Mouse (Mus musculus) forebrain, embryonic 16.5 days (tissue): ENCODE measurements around the gene Ctnnd2. TPM values are rescaled to one million over a fixed set of nuclear protein-coding genes. Genes with fewer than 3 reads are reported as not detected.

Experiments used
- ATAC-seq: fragments of 200-750 bp; cut with Nextera tagmentation; 2 replicates; pipeline ENCODE4 v1.8.0; 2017; ENCODE audit warnings: mild to moderate bottlenecking, moderate library complexity
- H3K27ac ChIP-seq: fragments of 300-500 bp; sonication (generic); 2 replicates; pipeline ENCODE4 v1.5.1; 2014; ENCODE audit warnings: low read length, control low read depth
- H3K27me3 ChIP-seq: fragments of 300-500 bp; sonication (generic); replicated peaks from 2 replicates; pipeline ENCODE4 v1.6.1; 2014; ENCODE audit warnings: low read length; ENCODE audit not compliant: control insufficient read depth, insufficient read depth
- H3K36me3 ChIP-seq: fragments of 300-500 bp; sonication (generic); 2 replicates; pipeline ENCODE4 v1.6.1; 2014; ENCODE audit not compliant: control insufficient read depth, insufficient read depth
- H3K4me1 ChIP-seq: fragments of 300-500 bp; sonication (generic); replicated peaks from 2 replicates; pipeline ENCODE4 v1.6.1; 2014; ENCODE audit warnings: low read length; ENCODE audit not compliant: control insufficient read depth, insufficient read depth
- H3K4me2 ChIP-seq: fragments of 300-500 bp; sonication (generic); 2 replicates; pipeline ENCODE4 v1.6.1; 2014; ENCODE audit warnings: mild to moderate bottlenecking, low read length, control low read depth
- H3K4me3 ChIP-seq: fragments of 300-500 bp; sonication (generic); replicated peaks from 2 replicates; pipeline ENCODE4 v1.5.1; 2014; ENCODE audit warnings: mild to moderate bottlenecking, low read length, control low read depth
- H3K9ac ChIP-seq: fragments of 300-500 bp; sonication (generic); replicated peaks from 2 replicates; pipeline ENCODE4 v1.6.1; 2014; ENCODE audit warnings: low read depth, low read length, control low read depth
- H3K9me3 ChIP-seq: fragments of 300-500 bp; sonication (generic); 2 replicates; pipeline ENCODE4 v1.6.1; 2016; ENCODE audit warnings: low read length; ENCODE audit not compliant: control insufficient read depth
- WGBS: fragments of 180-500 bp; shearing (Covaris S2); extraction: QIAGEN DNeasy Blood & Tissue Kit; methylation state at CpG from one replicate; pipeline ENCODE4 v1.1.7; 2014; 5-methylcytosine and 5-hydroxymethylcytosine counted together
- polyA plus RNA-seq: library from polyadenylated mRNA; unstranded; fragments of >200 nt; fragmentation: Nextera tagmentation; extraction: Ambion mirVana; gene quantifications from 2 replicates; pipeline ENCODE4 v1.2.1, GENCODE M21; 2015

Gene Ctnnd2
- polyA plus RNA-seq, 1 experiment from 2014 or later = 82.7 TPM

DNA sequence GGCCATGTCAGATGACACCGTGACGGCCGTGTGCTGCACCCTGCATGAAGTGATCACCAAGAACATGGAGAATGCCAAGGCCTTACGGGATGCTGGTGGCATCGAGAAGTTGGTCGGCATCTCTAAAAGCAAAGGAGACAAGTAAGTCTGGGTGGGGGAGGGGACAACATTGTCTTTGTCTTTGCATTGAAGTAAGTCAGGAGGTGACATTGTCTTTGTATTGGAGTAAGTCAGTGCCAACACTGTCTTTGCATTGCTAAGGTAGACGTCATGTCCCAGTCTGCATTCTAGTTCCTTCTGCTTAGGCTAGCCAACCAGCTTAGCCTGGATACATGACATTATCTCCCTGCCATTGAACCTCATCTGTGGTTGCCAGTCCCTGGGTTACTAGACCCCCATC lies 794.4 kb downstream of the Ctnnd2 start:
- WGBS = 91% methylated on average over 7 of the region's 7 CpGs
- Histone ChIP-seq H3K9ac (no peak overlapping the region), H3K27me3 (no peaks in the 10 kb centered on the region), H3K36me3 (no peaks in the 10 kb centered on the region; the same call in 1 of the 2 replicates), H3K4me2 (no peak overlapping the region), H3K9me3 (no peaks in the 10 kb centered on the region), H3K4me3 (no peak overlapping the region), H3K4me1 (no peaks in the 10 kb centered on the region), H3K27ac (no peak overlapping the region)
- ATAC-seq = no peak

DNA sequence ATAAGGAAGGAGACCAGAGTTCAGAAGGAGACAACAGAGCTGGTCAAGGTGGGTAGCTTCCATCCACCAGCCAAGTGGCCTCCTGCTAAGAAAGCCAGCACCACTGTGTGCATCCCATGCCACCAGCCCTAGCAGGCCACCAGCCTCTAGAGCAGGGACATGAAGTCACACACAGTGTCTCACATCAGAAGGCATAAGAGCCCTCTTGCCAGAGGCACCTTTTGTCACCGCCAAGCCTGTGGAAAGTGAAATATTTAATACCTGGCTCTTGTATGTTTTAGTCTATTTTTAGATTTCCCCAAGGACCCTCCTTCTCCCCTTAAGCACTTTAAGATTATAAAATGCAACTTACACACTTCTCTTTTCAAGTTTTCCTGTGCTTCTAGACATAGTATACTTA lies 802.0 kb downstream of the Ctnnd2 start:
- WGBS = 100% methylated on average over 1 of the region's 1 CpGs

DNA sequence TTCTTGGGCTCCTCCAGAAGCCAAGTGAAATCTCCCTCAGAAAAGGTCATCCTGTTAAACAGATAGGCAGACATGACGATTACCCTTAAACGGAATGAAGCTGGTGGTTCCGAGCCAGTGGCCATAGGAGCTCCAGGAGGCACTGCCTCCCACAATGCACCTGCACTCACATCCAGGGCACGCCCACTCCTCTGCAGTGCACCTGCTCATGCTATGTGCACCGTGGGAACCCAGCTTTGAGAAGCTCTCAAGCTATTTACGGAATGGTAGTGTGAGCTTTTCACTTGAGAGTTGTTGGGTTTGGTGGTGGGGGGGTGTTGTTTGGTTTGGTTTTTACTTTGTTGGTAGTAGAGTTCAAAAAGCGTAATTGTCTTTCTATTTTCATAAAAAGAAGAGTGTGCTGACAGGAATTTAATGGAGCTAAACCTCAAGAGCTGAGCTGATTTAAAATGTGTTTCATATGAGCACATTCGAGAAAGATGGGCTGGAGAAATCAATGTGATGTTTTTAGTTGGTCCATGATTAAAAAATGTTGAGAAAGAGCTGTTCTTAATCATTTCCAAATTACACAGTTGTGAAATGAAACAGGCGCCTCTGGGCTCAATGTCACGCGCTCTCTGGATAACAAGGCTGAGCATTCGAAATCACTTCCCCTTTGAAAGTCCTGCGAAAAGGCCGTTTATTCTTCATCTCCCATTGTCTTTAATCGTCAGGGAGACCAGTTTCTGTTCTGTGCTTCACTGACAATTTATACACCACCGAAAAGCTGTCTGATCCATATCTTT lies 802.8 kb downstream of the Ctnnd2 start:
- H3K9me3 ChIP-seq = no peaks in the 10 kb centered on the region
- no peak overlapping the region for H3K27ac ChIP-seq
- 62% methylated on average over 16 of the region's 16 CpGs for WGBS
- H3K4me3 ChIP-seq = no peak overlapping the region
- H3K4me2 ChIP-seq = no peak overlapping the region
- H3K4me1 ChIP-seq = no peaks in the 10 kb centered on the region
- H3K9ac ChIP-seq = no peak overlapping the region
- no peaks in the 10 kb centered on the region; the same call in 1 of the 2 replicates for H3K36me3 ChIP-seq
- no peaks in the 10 kb centered on the region for H3K27me3 ChIP-seq
- no peak for ATAC-seq

More for the DNA sequence above, 802.0 kb downstream of the Ctnnd2 start:
- no peak for ATAC-seq
- Histone ChIP-seq H3K4me1 (no peaks in the 10 kb centered on the region), H3K36me3 (no peaks in the 10 kb centered on the region; the same call in 1 of the 2 replicates), H3K9me3 (no peaks in the 10 kb centered on the region), H3K4me3 (no peak overlapping the region), H3K4me2 (no peak overlapping the region), H3K27me3 (no peaks in the 10 kb centered on the region), H3K9ac (no peak overlapping the region), H3K27ac (no peak overlapping the region)

DNA sequence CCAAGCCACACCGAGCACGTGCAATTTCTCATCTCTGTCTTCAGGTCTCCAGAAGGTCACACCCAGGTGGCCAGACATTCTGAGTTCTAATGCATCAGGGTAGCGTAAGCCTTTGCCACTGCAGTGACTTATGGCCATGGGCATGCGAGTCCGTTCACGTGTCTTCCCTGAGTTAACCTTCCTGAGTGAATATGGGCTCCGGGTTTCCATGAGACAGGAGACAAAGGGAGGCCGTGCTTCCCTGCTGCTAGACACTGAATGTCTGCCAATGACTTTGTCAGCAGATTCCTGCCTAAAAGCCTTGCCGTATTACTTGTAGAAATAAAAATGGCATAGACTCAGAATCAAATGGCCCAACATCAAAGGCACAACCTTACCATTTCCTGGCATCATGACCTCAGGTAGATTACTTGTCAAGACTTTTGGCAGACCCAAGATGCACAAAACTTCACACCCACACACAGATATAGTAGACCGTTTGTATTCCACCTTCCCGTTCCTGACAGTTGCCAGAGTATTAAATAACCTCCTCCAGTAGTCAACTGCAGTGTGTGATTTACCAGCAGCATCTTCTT lies 804.9 kb downstream of the Ctnnd2 start:
- 76% methylated on average over 11 of the region's 11 CpGs for WGBS
- Histone ChIP-seq H3K36me3 (no peaks in the 10 kb centered on the region), H3K27ac (no peak overlapping the region), H3K4me2 (no peak overlapping the region), H3K27me3 (no peaks in the 10 kb centered on the region), H3K9ac (no peak overlapping the region), H3K4me3 (no peak overlapping the region), H3K4me1 (no peaks in the 10 kb centered on the region), H3K9me3 (no peaks in the 10 kb centered on the region)
- ATAC-seq = no peak

DNA sequence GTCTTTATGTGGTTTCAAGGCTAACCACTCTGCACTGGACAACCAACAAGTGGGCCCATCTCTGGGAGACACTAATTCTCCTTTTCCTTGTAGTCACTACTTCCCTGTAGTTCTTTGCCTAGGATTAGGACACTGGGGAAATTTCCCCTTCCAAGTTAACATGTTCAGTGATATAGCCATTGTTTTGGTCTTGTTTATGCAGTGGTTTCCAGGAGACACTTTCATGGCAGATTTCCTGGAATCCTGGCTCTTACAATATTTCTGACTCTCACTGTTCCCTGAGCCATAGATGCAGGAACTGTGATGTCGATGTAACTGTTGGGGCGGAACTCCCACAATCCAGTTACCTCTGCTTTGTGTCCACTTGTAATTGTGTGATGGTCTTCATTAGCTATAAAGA lies 814.5 kb downstream of the Ctnnd2 start:
- 91% methylated on average over 2 of the region's 2 CpGs for WGBS
- Histone ChIP-seq H3K9ac (no peak overlapping the region), H3K4me2 (no peak overlapping the region), H3K27ac (no peak overlapping the region), H3K4me1 (no peaks in the 10 kb centered on the region), H3K36me3 (no peaks in the 10 kb centered on the region), H3K4me3 (no peak overlapping the region), H3K9me3 (no peaks in the 10 kb centered on the region), H3K27me3 (no peaks in the 10 kb centered on the region)
- no peak for ATAC-seq

DNA sequence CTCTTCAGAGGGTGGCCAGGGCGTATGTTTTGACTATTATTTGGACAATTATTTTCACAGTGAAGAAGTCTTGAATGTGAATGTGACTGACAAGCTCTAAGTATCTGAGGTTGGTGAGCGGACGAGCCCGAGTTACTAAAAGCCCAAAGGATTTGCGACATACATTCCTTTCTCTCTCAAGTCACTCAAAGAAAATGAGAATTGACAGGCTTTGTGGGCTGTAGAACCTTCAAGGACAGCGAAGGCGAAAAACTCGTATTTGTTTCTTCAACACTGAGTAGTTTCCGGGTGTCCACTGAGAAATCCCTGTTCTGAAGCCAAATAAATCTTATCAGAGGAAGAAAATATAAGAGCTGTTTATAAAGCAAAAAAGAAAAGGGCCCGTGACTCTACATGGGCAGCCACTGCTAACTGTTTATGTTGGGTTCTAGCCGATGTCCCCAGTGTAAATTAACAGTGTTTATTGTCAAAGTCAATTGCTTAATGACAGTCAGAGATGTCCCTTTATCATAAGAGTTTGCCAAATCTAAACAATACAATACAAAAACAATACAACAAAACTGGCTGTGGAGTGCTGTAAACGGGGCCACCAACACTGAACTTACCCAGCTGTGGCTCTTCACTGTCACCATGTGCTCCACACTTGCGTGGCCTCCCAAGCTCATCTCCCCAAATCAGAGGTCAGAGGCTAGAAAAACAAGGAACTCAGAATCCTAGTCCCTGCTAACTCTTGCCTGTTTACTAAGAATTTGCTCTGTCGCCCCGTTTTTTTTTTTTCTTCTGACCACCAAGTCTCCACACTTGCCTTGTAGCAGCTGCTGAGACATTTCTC lies 818.2 kb downstream of the Ctnnd2 start:
- H3K36me3 ChIP-seq = no peaks in the 10 kb centered on the region
- no peaks in the 10 kb centered on the region for H3K4me1 ChIP-seq
- H3K27ac ChIP-seq = no peak overlapping the region
- ATAC-seq = no peak
- no peaks in the 10 kb centered on the region for H3K9me3 ChIP-seq
- no peaks in the 10 kb centered on the region for H3K27me3 ChIP-seq
- WGBS = 65% methylated on average over 15 of the region's 15 CpGs
- no peak overlapping the region for H3K4me2 ChIP-seq
- H3K9ac ChIP-seq = no peak overlapping the region
- H3K4me3 ChIP-seq = no peak overlapping the region

DNA sequence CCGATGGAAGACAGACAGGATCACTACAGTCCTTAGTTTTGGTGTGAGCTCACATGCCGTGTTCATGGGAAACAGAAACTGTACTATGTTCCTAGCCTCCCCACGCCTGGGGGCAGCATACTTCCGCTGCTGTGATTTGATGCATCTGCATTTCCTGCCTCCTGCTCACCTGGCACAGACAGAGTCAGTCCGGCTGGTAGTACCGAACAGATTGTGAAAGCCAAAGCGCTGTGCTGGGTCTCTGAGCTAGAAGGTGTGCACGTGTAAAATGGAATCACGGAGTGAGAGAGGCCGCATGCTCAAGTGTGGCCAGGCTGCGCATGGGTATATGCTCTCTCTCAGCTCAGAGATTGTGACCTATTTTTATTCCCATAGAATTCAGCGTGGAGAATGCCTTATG lies 820.0 kb downstream of the Ctnnd2 start:
- Histone ChIP-seq H3K36me3 (no peaks in the 10 kb centered on the region), H3K9me3 (no peaks in the 10 kb centered on the region), H3K4me1 (no peaks in the 10 kb centered on the region), H3K27me3 (no peaks in the 10 kb centered on the region), H3K9ac (no peak overlapping the region), H3K27ac (no peak overlapping the region), H3K4me3 (no peak overlapping the region), H3K4me2 (no peak overlapping the region)
- WGBS = 91% methylated on average over 12 of the region's 12 CpGs
- no peak for ATAC-seq

DNA sequence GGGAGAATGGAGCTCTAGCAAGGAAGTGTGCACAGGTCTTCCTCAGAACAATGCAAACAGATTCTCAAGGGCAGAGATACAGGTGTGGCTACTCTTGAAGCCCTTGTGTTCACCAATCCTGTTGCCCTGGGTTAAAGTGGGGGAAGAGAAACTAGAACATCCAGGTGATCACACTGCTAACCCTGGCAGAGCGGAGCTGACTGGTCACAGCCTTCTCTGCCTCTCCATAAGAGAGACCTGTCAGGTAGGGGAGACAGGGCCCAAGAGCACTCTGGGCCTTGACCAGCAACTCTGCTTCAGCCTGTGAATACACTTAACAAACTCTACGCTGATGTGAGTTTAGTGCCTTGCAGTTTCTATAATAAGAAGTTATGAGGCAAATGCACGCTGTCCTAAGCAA lies 820.5 kb downstream of the Ctnnd2 start:
- H3K36me3 ChIP-seq = no peaks in the 10 kb centered on the region
- no peak for ATAC-seq

DNA sequence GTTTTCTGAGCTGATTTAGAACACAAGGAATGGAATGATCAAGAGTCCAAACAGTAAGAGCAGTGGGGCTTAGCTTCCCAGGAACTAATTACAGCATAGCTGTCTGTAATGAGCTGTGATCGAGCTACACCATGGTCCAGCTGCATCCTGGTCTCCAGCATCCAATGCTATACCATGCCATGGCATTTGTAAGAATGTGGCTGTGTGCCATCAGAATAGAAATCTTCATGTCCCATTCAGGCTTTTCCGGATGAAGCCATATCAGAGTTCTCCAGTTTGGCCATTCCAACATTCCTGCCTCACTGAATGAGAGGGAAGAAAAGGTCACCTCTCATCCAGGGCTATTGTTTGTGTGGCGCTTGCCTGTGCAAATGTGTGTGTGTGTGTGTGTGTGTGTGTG lies 823.0 kb downstream of the Ctnnd2 start:
- no peak overlapping the region for H3K4me2 ChIP-seq
- WGBS = 73% methylated on average over 3 of the region's 3 CpGs
- no peak overlapping the region for H3K9ac ChIP-seq
- H3K27ac ChIP-seq = no peak overlapping the region
- ATAC-seq = no peak
- no peaks in the 10 kb centered on the region for H3K4me1 ChIP-seq
- no peaks in the 10 kb centered on the region for H3K9me3 ChIP-seq
- H3K27me3 ChIP-seq = no peaks in the 10 kb centered on the region
- no peak overlapping the region for H3K4me3 ChIP-seq
- H3K36me3 ChIP-seq = no peaks in the 10 kb centered on the region

More for the DNA sequence above, 820.5 kb downstream of the Ctnnd2 start:
- Histone ChIP-seq H3K4me1 (no peaks in the 10 kb centered on the region), H3K27ac (no peak overlapping the region), H3K9me3 (no peaks in the 10 kb centered on the region), H3K9ac (no peak overlapping the region), H3K4me3 (no peak overlapping the region), H3K27me3 (no peaks in the 10 kb centered on the region), H3K4me2 (no peak overlapping the region)
- WGBS = 96% methylated on average over 3 of the region's 3 CpGs
